Mouse (Mus musculus): ENCODE measurements around the gene Ccng1. TPM values are rescaled to one million over a fixed set of nuclear protein-coding genes. Genes with fewer than 3 reads are reported as not detected.
"Not testable (repeated sequence)": the region's sequence is repeated elsewhere in the genome, so short reads cannot be mapped to it uniquely, and the experiment has no call there.

Ccng1 gene
- polyA plus RNA-seq, 1 experiment from 2014 or later = 40.4 TPM

GRCm38 (mm10) chr11:40713858-40714257 is 41.3 kb downstream of the Ccng1 start:
- Histone ChIP-seq H3K36me3 (peaks cover 53% of the 10 kb centered on the region), H3K27ac (no peak overlapping the region), H3K27me3 (replicated peaks) (no peaks in the 10 kb centered on the region), H3K9me3 (no peaks in the 10 kb centered on the region), H3K9ac (no peak overlapping the region), H3K4me3 (no peak overlapping the region), H3K4me1 (no peaks in the 10 kb centered on the region), H3K4me2 (replicated peaks) (no peak overlapping the region)
- no peak for ATAC-seq (ENCODE audit: low FRiP score, low read depth)
- 88% methylated on average over 8 of the region's 8 CpGs for WGBS

- H3K27me3 ChIP-seq (replicated peaks); H3K4me3 ChIP-seq; H3K4me2 ChIP-seq (replicated peaks); H3K27ac ChIP-seq; H3K9me3 ChIP-seq; H3K9ac ChIP-seq; ATAC-seq (ENCODE audit: low FRiP score, low read depth); H3K4me1 ChIP-seq: not testable (repeated sequence)
- peaks cover 48% of the 10 kb centered on the region for H3K36me3 ChIP-seq
- 91% methylated on average over 6 of the region's 6 CpGs for WGBS
These were observed 45.2 kb downstream of the Ccng1 start for GRCm38 (mm10) chr11:40709899-40710298.

Other genes with a start within 250 kb of the Ccng1 start
- 78.5 and 80.2 TPM in 2 replicates for gene Mat2b, start 60.1 kb downstream of the Ccng1 start, polyA plus RNA-seq (2016; fragmentation: Nextera tagmentation; extraction: Ambion mirVana)
- 33.7 and 33.8 TPM in 2 replicates for gene Hmmr, start 21.9 kb downstream of the Ccng1 start, polyA plus RNA-seq (2016; fragmentation: Nextera tagmentation; extraction: Ambion mirVana)
- 122 and 124 TPM in 2 replicates for gene Nudcd2, start 21.6 kb downstream of the Ccng1 start, polyA plus RNA-seq (2016; fragmentation: Nextera tagmentation; extraction: Ambion mirVana)